Mouse (Mus musculus): ENCODE data around the gene Lyplal1. TPM values are rescaled to one million over a fixed set of nuclear protein-coding genes. Genes with fewer than 3 reads are reported as not detected.

Gene Lyplal1
- 27.7 TPM for polyA plus RNA-seq (2014; fragmentation: Illumina TruSeq; extraction: RNeasy Lipid Tissue Mini Kit (QIAGEN cat#74804))

GRCm38 (mm10) chr1:186116701-186117488, at the start of gene Lyplal1:
Gene Lyplal1, minus strand, starts transcription at chr1:186117310.

